Mouse (Mus musculus) kidney, postnatal 0 days (tissue): ENCODE results near the gene Npas3. TPM values are rescaled to one million over a fixed set of nuclear protein-coding genes. Genes with fewer than 3 reads are reported as not detected.

Experiments
- ATAC-seq: fragments of 200-750 bp; cut with Nextera tagmentation; replicated peaks from 2 replicates; pipeline ENCODE4 v1.8.0; 2017; ENCODE audit warnings: low read depth, moderate number of reproducible peaks, moderate TSS enrichment, moderate library complexity; ENCODE audit not compliant: low FRiP score
- DNase-seq: peaks from one replicate; pipeline ENCODE4 v3.0.0-alpha.2; 2016; ENCODE audit warnings: low spot score
- H3K27ac ChIP-seq: fragments of 300-500 bp; sonication (generic); 2 replicates; pipeline ENCODE4 v1.5.1; 2014; ENCODE audit warnings: mild to moderate bottlenecking
- H3K27me3 ChIP-seq: fragments of 300-500 bp; sonication (generic); 2 replicates; pipeline ENCODE4 v1.6.1; 2014; ENCODE audit warnings: low read length, mixed read lengths; ENCODE audit not compliant: insufficient read depth
- H3K36me3 ChIP-seq: fragments of 300-500 bp; sonication (generic); 2 replicates; pipeline ENCODE4 v1.6.1; 2014; ENCODE audit warnings: low read length, mixed read lengths; ENCODE audit not compliant: insufficient read depth
- H3K4me1 ChIP-seq: fragments of 300-500 bp; sonication (generic); replicated peaks from 2 replicates; pipeline ENCODE4 v1.6.1; 2014; ENCODE audit warnings: antibody characterized with exemption, low read length, mixed read lengths; ENCODE audit not compliant: insufficient read depth
- H3K4me2 ChIP-seq: fragments of 300-500 bp; sonication (generic); 2 replicates; pipeline ENCODE4 v1.6.1; 2014; ENCODE audit warnings: mild to moderate bottlenecking, low read length, moderate library complexity, mixed read lengths
- H3K4me3 ChIP-seq: fragments of 300-500 bp; sonication (generic); replicated peaks from 2 replicates; pipeline ENCODE4 v1.5.1; 2014; ENCODE audit warnings: low read depth, low read length
- H3K9ac ChIP-seq: fragments of 300-500 bp; sonication (generic); 2 replicates; pipeline ENCODE4 v1.6.1; 2014; ENCODE audit warnings: low read depth, low read length
- H3K9me3 ChIP-seq: fragments of 300-500 bp; sonication (generic); replicated peaks from 2 replicates; pipeline ENCODE4 v1.6.1; 2016; ENCODE audit warnings: low read length, inconsistent platforms, mixed read lengths
- CTCF ChIP-seq: IDR thresholded peaks from 2 replicates; pipeline ENCODE4 v1.5.1; 2016; ENCODE audit warnings: antibody characterized with exemption, low read depth, mild to moderate bottlenecking, moderate library complexity
- WGBS: fragments of 180-500 bp; shearing (Covaris S2); extraction: QIAGEN DNeasy Blood & Tissue Kit; methylation state at CpG from one replicate; pipeline ENCODE4 v1.1.7; 2014; 5-methylcytosine and 5-hydroxymethylcytosine counted together
- polyA plus RNA-seq: library from polyadenylated mRNA; unstranded; fragments of >200 nt; fragmentation: Nextera tagmentation; extraction: Ambion mirVana; gene quantifications from 2 replicates; pipeline ENCODE4 v1.2.1, GENCODE M21; 2015

Gene Npas3
- polyA plus RNA-seq, 1 experiment from 2014 or later: 1.2 TPM

GRCm38 (mm10) chr12:53822881-53823280, 574.4 kb downstream of the Npas3 start:
- TF ChIP-seq CTCF: no peak
- 62% methylated on average over 4 of the region's 4 CpGs for WGBS
- no peak overlapping the region for H3K9ac ChIP-seq
- no peaks in the 10 kb centered on the region for H3K4me1 ChIP-seq
- H3K9me3 ChIP-seq: no peaks in the 10 kb centered on the region
- no peaks in the 10 kb centered on the region for H3K27me3 ChIP-seq
- no peak overlapping the region for H3K27ac ChIP-seq
- no peak for DNase-seq
- H3K36me3 ChIP-seq: no peaks in the 10 kb centered on the region
- ATAC-seq: no peak
- no peak overlapping the region for H3K4me2 ChIP-seq
- no peak overlapping the region for H3K4me3 ChIP-seq

- DNase-seq (no peak), ATAC-seq (no peak)
- H3K36me3 ChIP-seq: no peaks in the 10 kb centered on the region
- H3K4me2 ChIP-seq: no peak overlapping the region
- no peaks in the 10 kb centered on the region for H3K9me3 ChIP-seq
- no peak overlapping the region for H3K9ac ChIP-seq
- H3K4me3 ChIP-seq: no peak overlapping the region
- no peak overlapping the region for H3K27ac ChIP-seq
- no peaks in the 10 kb centered on the region for H3K27me3 ChIP-seq
- H3K4me1 ChIP-seq: no peaks in the 10 kb centered on the region
- TF ChIP-seq CTCF: no peak
Measured at GRCm38 (mm10) chr12:53825251-53825650, 576.8 kb downstream of the Npas3 start.

GRCm38 (mm10) chr12:53825898-53826605, 577.6 kb downstream of the Npas3 start:
- Histone ChIP-seq H3K36me3 (no peaks in the 10 kb centered on the region), H3K27me3 (no peaks in the 10 kb centered on the region), H3K4me1 (no peaks in the 10 kb centered on the region), H3K9ac (no peak overlapping the region), H3K27ac (no peak overlapping the region), H3K9me3 (no peaks in the 10 kb centered on the region), H3K4me2 (no peak overlapping the region), H3K4me3 (no peak overlapping the region)
- WGBS: 28% methylated on average over 12 of the region's 12 CpGs
- ATAC-seq (peak; percentile 72), DNase-seq (peak; percentile 53)
- TF ChIP-seq CTCF: no peak

GRCm38 (mm10) chr12:53826812-53827211, 578.3 kb downstream of the Npas3 start:
- 26% methylated on average over 3 of the region's 3 CpGs for WGBS
- H3K36me3 ChIP-seq: no peaks in the 10 kb centered on the region
- H3K4me3 ChIP-seq: no peak overlapping the region
- DNase-seq (peak; percentile 34), ATAC-seq (no peak)
- H3K9me3 ChIP-seq: no peaks in the 10 kb centered on the region
- no peaks in the 10 kb centered on the region for H3K4me1 ChIP-seq
- no peak for TF ChIP-seq CTCF
- no peak overlapping the region for H3K27ac ChIP-seq
- H3K9ac ChIP-seq: no peak overlapping the region
- no peak overlapping the region for H3K4me2 ChIP-seq
- H3K27me3 ChIP-seq: no peaks in the 10 kb centered on the region

- no peak for DNase-seq
- no peaks in the 10 kb centered on the region for H3K27me3 ChIP-seq
- no peak overlapping the region for H3K9ac ChIP-seq
- WGBS: 65% methylated on average over 6 of the region's 6 CpGs
- no peak overlapping the region for H3K27ac ChIP-seq
- no peaks in the 10 kb centered on the region for H3K36me3 ChIP-seq
- TF ChIP-seq CTCF: no peak
- no peak for ATAC-seq
- no peaks in the 10 kb centered on the region for H3K4me1 ChIP-seq
- no peaks in the 10 kb centered on the region for H3K9me3 ChIP-seq
- H3K4me2 ChIP-seq: no peak overlapping the region
- no peak overlapping the region for H3K4me3 ChIP-seq
Measured at GRCm38 (mm10) chr12:53832590-53832989, 584.1 kb downstream of the Npas3 start.

- 81% methylated on average over 2 of the region's 2 CpGs for WGBS
- Histone ChIP-seq H3K9ac (no peak overlapping the region), H3K36me3 (no peaks in the 10 kb centered on the region), H3K4me3 (no peak overlapping the region), H3K4me2 (no peak overlapping the region), H3K9me3 (no peaks in the 10 kb centered on the region), H3K27ac (no peak overlapping the region), H3K27me3 (no peaks in the 10 kb centered on the region), H3K4me1 (no peaks in the 10 kb centered on the region)
- ATAC-seq (no peak), DNase-seq (no peak)
- TF ChIP-seq CTCF: no peak
Measured at GRCm38 (mm10) chr12:53833348-53833747, 584.9 kb downstream of the Npas3 start.
